Mouse (Mus musculus) embryonic facial prominence, embryonic 12.5 days (tissue): ENCODE measurements around the gene Snx1. TPM values are rescaled to one million over a fixed set of nuclear protein-coding genes. Genes with fewer than 3 reads are reported as not detected.

Experiments
- ATAC-seq: fragments of 200-750 bp; cut with Nextera tagmentation; 2 replicates; pipeline ENCODE4 v1.8.0; 2017; ENCODE audit not compliant: insufficient number of reproducible peaks, insufficient read depth, low FRiP score, low TSS enrichment
- H3K27ac ChIP-seq: fragments of 300-500 bp; sonication (generic); 2 replicates; pipeline ENCODE4 v1.5.1; 2016; ENCODE audit warnings: mild to moderate bottlenecking
- H3K27me3 ChIP-seq: fragments of 300-500 bp; sonication (generic); 2 replicates; pipeline ENCODE4 v1.6.1; 2016; ENCODE audit warnings: mild to moderate bottlenecking, moderate library complexity
- H3K36me3 ChIP-seq: fragments of 300-500 bp; sonication (generic); 2 replicates; pipeline ENCODE4 v1.6.1; 2016; ENCODE audit warnings: mild to moderate bottlenecking
- H3K4me1 ChIP-seq: fragments of 300-500 bp; sonication (generic); 2 replicates; pipeline ENCODE4 v1.6.1; 2016
- H3K4me2 ChIP-seq: fragments of 300-500 bp; sonication (generic); replicated peaks from 2 replicates; pipeline ENCODE4 v1.6.1; 2016; ENCODE audit warnings: mild to moderate bottlenecking, moderate library complexity
- H3K4me3 ChIP-seq: fragments of 300-500 bp; sonication (generic); 2 replicates; pipeline ENCODE4 v1.5.1; 2016; ENCODE audit warnings: mild to moderate bottlenecking
- H3K9ac ChIP-seq: fragments of 300-500 bp; sonication (generic); 2 replicates; pipeline ENCODE4 v1.6.1; 2016; ENCODE audit warnings: mild to moderate bottlenecking, moderate library complexity
- H3K9me3 ChIP-seq: fragments of 300-500 bp; sonication (generic); 2 replicates; pipeline ENCODE4 v1.6.1; 2016; ENCODE audit warnings: mild to moderate bottlenecking, moderate library complexity
- WGBS: fragments of 180-500 bp; shearing (Covaris S2); methylation state at CpG from one replicate; pipeline ENCODE4 v1.1.7; 2016; 5-methylcytosine and 5-hydroxymethylcytosine counted together
- polyA plus RNA-seq: library from polyadenylated mRNA; unstranded; fragments of >200 nt; fragmentation: Nextera tagmentation; extraction: Ambion mirVana; gene quantifications from 2 replicates; pipeline ENCODE4 v1.2.1, GENCODE M21; 2016

Snx1 gene
- 129 and 131 TPM in 2 replicates for polyA plus RNA-seq

GRCm38 (mm10) chr9:66126456-66127192, at the start of gene Snx1, which contains the start of gene Ciao2a:
Gene Snx1 (minus strand): TSS chr9:66126587.
Gene Ciao2a (plus strand): TSS chr9:66126611.
- WGBS, result 2% methylated on average over 34 of the region's 34 CpGs
- ATAC-seq, result peak; percentile 78
- Histone ChIP-seq H3K9ac (peak within 1 kb of the TSS; percentile 68), H3K4me2 (peak within 1 kb of the TSS; percentile 61), H3K27ac (peak within 1 kb of the TSS; percentile 85), H3K36me3 (no peaks in the 10 kb centered on the region; the same call in 1 of the 2 replicates), H3K4me1 (peaks cover 18% of the 10 kb centered on the region; the same call in 1 of the 2 replicates), H3K27me3 (no peaks in the 10 kb centered on the region), H3K4me3 (peak within 1 kb of the TSS; percentile 61), H3K9me3 (no peaks in the 10 kb centered on the region)

- ATAC-seq, result no peak
- Histone ChIP-seq H3K4me1 (no peaks in the 10 kb centered on the region), H3K36me3 (no peaks in the 10 kb centered on the region), H3K9ac (no peak overlapping the region), H3K27me3 (no peaks in the 10 kb centered on the region), H3K27ac (no peak overlapping the region), H3K9me3 (no peaks in the 10 kb centered on the region), H3K4me3 (no peak overlapping the region), H3K4me2 (no peak overlapping the region)
- whole genome bisulfite sequencing, result 74% methylated on average over 3 of the region's 3 CpGs
These were observed 48.6 kb upstream of the Snx1 start for GRCm38 (mm10) chr9:66174985-66175384.

- Histone ChIP-seq H3K36me3 (no peaks in the 10 kb centered on the region), H3K4me2 (no peak overlapping the region), H3K27me3 (no peaks in the 10 kb centered on the region), H3K9me3 (no peaks in the 10 kb centered on the region), H3K27ac (no peak overlapping the region), H3K9ac (no peak overlapping the region), H3K4me3 (no peak overlapping the region), H3K4me1 (0 out of 2 replicates have a peak, but pooled peaks cover under 1% of the 10 kb centered on the region)
- WGBS, result 95% methylated on average over 5 of the region's 5 CpGs
- no peak for ATAC-seq
These were observed 47.0 kb upstream of the Snx1 start for GRCm38 (mm10) chr9:66173316-66173855.

- no peak overlapping the region for H3K27ac ChIP-seq
- 0 out of 2 replicates have a peak, but pooled peaks cover 5% of the 10 kb centered on the region for H3K4me1 ChIP-seq
- 73% methylated on average over 12 of the region's 12 CpGs for WGBS
These were observed 45.0 kb upstream of the Snx1 start for GRCm38 (mm10) chr9:66171275-66171921.

GRCm38 (mm10) chr9:66170506-66170905, 44.1 kb upstream of the Snx1 start:
- H3K27me3 ChIP-seq, result no peaks in the 10 kb centered on the region
- no peak overlapping the region for H3K4me2 ChIP-seq
- no peak overlapping the region for H3K9ac ChIP-seq
- 46% methylated on average over 5 of the region's 5 CpGs for WGBS
- 0 out of 2 replicates have a peak, but pooled peaks cover 5% of the 10 kb centered on the region for H3K4me1 ChIP-seq
- H3K36me3 ChIP-seq, result no peaks in the 10 kb centered on the region
- H3K4me3 ChIP-seq, result no peak overlapping the region
- ATAC-seq, result no peak
- no peaks in the 10 kb centered on the region for H3K9me3 ChIP-seq
- no peak overlapping the region for H3K27ac ChIP-seq

More at GRCm38 (mm10) chr9:66171275-66171921, 45.0 kb upstream of the Snx1 start:
- no peak for ATAC-seq
- H3K36me3 ChIP-seq, result no peaks in the 10 kb centered on the region
- H3K9ac ChIP-seq, result no peak overlapping the region
- H3K27me3 ChIP-seq, result no peaks in the 10 kb centered on the region
- no peaks in the 10 kb centered on the region for H3K9me3 ChIP-seq
- no peak overlapping the region for H3K4me2 ChIP-seq
- H3K4me3 ChIP-seq, result no peak overlapping the region

GRCm38 (mm10) chr9:66168233-66168632, 41.8 kb upstream of the Snx1 start:
- no peak for ATAC-seq
- Histone ChIP-seq H3K27ac (no peak overlapping the region), H3K9ac (no peak overlapping the region), H3K4me1 (peaks cover 10% of the 10 kb centered on the region; the same call in 1 of the 2 replicates), H3K27me3 (no peaks in the 10 kb centered on the region), H3K36me3 (no peaks in the 10 kb centered on the region), H3K9me3 (no peaks in the 10 kb centered on the region), H3K4me3 (no peak overlapping the region), H3K4me2 (no peak overlapping the region)
- WGBS, result 13% methylated on average over 1 of the region's 1 CpGs

- H3K9me3 ChIP-seq, result no peaks in the 10 kb centered on the region
- no peaks in the 10 kb centered on the region for H3K36me3 ChIP-seq
- WGBS, result 86% methylated on average over 5 of the region's 5 CpGs
- ATAC-seq, result no peak
- no peak overlapping the region for H3K4me3 ChIP-seq
- no peak overlapping the region for H3K4me2 ChIP-seq
- no peak overlapping the region for H3K27ac ChIP-seq
- H3K27me3 ChIP-seq, result no peaks in the 10 kb centered on the region
- H3K9ac ChIP-seq, result no peak overlapping the region
- H3K4me1 ChIP-seq, result peaks cover 10% of the 10 kb centered on the region; the same call in 1 of the 2 replicates
These were observed 40.8 kb upstream of the Snx1 start for GRCm38 (mm10) chr9:66167222-66167621.

- no peak overlapping the region for H3K4me2 ChIP-seq
- no peaks in the 10 kb centered on the region for H3K36me3 ChIP-seq
- no peaks in the 10 kb centered on the region for H3K9me3 ChIP-seq
- H3K9ac ChIP-seq, result no peak overlapping the region
- peaks cover 13% of the 10 kb centered on the region for H3K27me3 ChIP-seq
- ATAC-seq, result no peak
- no peak overlapping the region for H3K4me3 ChIP-seq
- WGBS, result 82% methylated on average over 9 of the region's 9 CpGs
- H3K27ac ChIP-seq, result no peak overlapping the region
- peaks cover 5% of the 10 kb centered on the region; the same call in 1 of the 2 replicates for H3K4me1 ChIP-seq
These were observed 36.6 kb upstream of the Snx1 start for GRCm38 (mm10) chr9:66162995-66163394.

GRCm38 (mm10) chr9:66160155-66160554, 33.8 kb upstream of the Snx1 start:
- H3K27ac ChIP-seq, result no peak overlapping the region
- H3K4me1 ChIP-seq, result peaks cover under 1% of the 10 kb centered on the region; the same call in 1 of the 2 replicates
- WGBS, result 90% methylated on average over 2 of the region's 2 CpGs
- peaks cover 29% of the 10 kb centered on the region for H3K27me3 ChIP-seq
- no peak for ATAC-seq
- H3K4me3 ChIP-seq, result no peak overlapping the region
- H3K36me3 ChIP-seq, result no peaks in the 10 kb centered on the region
- no peak overlapping the region for H3K4me2 ChIP-seq
- H3K9ac ChIP-seq, result no peak overlapping the region
- no peaks in the 10 kb centered on the region for H3K9me3 ChIP-seq

GRCm38 (mm10) chr9:66158885-66159430, 32.6 kb upstream of the Snx1 start:
- no peak overlapping the region for H3K9ac ChIP-seq
- H3K27me3 ChIP-seq, result peaks cover 29% of the 10 kb centered on the region
- no peak overlapping the region for H3K4me2 ChIP-seq
- H3K4me1 ChIP-seq, result no peaks in the 10 kb centered on the region
- H3K9me3 ChIP-seq, result no peaks in the 10 kb centered on the region
- no peak for ATAC-seq
- H3K27ac ChIP-seq, result 0 out of 2 replicates have a peak overlapping the region, but pooled peaks have one; percentile 14
- no peak overlapping the region for H3K4me3 ChIP-seq
- WGBS, result 82% methylated on average over 6 of the region's 6 CpGs
- no peaks in the 10 kb centered on the region for H3K36me3 ChIP-seq
